Mouse (Mus musculus) skeletal muscle tissue, adult 2 months (tissue): ENCODE data around the gene Bicdl1.

Experiments used
- DNase-seq: peaks from one replicate; pipeline ENCODE4 v3.0.0-alpha.2; 2012; ENCODE audit warnings: low read depth, low spot score

The Bicdl1 gene

DNA sequence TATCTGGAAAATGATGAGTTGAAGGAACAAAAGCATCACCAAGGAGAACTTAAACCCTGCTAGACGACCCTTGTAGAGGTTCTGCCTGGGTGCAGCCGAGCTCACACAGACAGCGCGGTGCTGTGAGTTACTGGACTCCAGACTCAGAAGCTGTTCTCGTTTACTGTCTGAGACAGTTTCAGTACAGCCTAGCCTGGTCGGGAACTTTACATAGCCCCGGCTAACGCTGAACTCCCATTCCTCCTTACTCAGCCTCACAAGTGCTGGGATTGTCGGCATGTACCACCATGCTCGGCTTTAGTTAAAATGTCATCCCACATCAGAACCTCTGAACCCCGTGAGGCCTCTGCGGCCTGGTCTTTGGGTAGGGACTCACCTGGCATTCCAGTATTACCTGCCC lies 62.4 kb downstream of the Bicdl1 start:
- no peak for DNase-seq

DNA sequence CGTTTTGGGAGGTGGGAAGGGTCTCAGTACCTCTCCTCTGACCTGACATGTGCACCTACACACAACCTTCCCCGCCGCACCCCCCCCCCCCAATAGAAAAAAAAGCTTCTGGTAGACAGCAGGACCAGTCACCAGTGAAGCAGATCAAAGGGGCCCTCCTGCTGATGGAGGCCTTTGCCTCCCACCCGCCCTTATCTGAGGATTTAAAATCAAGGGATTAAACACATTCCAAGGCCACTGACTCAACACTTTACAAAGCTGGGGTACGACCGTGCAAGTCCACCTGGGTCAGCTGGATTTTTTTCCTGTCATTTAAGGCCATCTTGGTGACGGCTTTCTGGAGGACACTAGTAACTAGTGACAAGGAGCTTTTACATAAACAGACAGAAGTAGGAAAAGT lies 63.5 kb downstream of the Bicdl1 start:
- no peak for DNase-seq

DNA sequence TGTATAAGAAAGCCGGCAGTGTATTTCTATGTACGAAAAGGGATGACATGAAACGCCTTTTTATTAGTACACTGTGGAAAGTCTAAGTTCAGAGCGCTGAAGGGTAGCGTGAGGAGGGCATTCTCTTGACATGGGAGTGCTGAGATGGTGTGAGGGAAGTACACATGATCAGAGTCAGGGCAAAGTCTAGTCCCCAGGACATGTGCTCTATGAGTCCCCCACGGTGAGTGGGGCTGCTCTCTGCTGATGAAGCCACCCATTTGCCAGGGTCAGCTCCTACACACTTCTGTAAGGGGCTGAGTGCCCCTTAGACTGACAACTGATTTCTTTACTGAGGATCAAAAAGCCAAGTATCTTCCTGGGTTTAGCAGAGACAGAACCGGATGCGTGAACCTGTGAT lies 64.2 kb downstream of the Bicdl1 start:
- no peak for DNase-seq

DNA sequence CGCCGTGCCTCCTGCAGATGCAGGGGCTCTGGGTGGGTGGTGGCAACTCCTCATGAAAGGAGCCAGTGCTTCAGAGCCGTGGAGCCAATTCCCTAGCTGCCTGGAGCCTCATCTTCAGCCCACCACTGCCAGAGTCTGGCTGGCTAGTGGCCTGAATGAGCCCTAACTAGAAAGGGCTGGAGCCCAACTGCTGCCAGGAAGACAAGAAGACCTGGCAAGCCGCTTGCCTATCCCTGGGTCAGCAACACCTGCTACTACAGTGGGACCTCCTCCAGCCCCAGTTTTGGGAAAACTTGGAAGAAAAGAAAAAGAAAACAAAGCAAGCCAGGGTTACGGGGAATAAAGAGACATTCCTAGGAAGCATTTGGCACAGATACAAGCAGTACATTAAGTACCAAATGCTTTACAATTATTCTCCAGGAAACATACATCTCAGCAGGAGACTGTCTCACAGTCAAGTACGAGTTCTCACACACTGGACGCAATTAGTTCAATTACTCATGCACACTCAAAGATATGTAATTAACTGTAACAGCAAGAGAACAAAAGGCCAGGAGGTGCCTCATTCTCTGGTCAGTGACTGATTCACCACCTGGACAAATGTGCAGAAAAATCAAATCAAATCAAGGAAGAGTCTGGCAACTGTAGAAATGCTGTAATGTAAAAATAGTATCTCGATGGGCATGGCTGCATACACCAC lies 64.9 kb downstream of the Bicdl1 start:
- no peak for DNase-seq

DNA sequence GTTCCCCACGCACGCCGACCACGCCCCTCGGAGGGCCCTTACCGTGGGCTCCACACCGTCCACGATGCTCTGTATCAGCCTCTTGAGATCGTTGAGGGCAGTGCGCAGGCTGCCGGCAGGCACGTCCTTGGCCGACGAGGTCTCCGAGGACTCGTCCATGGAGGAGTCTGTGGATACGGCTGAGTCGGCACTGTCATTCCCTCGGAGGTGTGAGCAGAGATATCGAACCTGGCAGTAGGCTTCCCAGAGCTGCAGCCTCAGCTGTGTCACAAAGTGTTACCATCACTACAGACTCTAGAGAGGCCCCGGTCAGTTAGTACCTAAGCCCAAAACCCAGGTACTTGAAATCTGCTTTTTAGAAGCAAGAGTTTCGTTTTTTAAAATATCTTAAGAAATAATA lies 68.8 kb downstream of the Bicdl1 start:
- no peak for DNase-seq

DNA sequence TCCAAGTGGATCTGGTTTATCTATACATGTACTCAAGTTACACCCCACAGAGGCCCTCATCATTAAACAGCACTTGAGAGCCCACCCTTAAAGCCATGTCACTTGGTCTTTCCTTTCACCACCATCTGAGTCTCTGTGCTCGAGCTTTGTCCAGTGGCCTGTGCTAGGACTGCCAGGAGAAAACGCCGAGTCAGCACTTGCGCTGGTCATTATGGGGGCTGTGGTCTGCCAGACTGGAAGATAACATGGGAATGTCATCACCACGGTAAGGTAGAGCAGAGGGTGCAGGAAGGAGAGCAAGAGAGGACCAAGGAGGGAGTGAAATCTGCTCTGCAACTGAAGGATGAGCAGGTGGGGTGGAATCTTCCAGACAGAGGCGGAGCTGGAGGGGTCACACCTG lies 73.1 kb downstream of the Bicdl1 start:
- DNase-seq: no peak

DNA sequence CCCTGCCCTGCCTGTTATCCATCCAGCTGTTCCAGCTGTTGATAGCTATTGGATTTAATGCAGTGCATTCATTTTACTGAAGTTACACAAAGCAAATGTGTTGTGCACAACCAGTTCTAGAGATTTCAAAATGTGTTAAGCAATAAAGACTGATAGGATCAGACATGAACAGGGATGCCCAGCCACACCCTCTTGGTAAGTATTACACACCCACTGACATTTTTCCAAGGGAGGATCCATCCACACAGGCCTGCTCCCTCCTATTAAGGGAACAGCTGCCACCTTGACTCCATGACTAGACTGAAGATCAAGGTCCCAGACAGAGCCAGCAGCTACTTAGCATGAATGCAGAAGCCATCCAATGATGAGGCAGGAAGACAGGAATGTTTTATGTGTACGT lies 74.2 kb downstream of the Bicdl1 start:
- no peak for DNase-seq

DNA sequence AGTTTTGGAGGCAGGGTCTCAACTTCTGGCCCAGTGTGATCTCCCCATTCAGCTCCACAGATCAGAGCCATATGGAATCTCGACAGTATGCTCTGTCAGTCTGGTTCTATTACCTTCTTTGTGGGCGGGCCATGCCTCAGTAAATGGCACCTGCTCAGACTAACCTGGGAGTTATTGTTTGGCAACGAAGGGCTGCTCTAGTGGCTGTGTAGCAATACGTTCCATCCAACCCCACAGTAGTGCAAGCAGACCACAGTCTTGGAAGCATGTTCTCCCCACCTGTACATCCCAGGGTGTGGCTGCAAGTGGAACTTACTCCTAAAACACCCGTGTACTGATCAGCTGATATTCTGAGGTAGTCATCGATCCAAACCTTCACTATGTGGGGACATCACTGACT lies 74.7 kb downstream of the Bicdl1 start:
- DNase-seq: no peak

DNA sequence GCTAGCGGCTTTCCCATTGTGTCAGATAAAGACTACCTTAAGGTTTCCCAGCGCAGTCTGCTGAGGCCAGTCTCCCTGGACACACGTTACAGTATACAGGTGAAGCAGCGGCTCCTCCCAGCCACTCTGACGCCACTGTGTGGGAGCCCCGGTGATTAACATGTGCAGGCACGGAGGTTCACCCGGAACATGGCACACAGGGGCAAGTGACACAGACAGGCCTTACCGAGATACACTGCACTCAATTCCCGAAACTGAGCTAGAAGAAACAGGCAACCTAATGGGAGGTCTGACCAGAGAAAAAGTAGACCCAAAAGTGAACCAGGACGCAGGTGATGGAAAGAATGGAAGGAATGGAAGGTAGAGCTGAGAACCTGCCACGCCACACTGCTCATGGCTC lies 77.6 kb downstream of the Bicdl1 start:
- DNase-seq: no peak

DNA sequence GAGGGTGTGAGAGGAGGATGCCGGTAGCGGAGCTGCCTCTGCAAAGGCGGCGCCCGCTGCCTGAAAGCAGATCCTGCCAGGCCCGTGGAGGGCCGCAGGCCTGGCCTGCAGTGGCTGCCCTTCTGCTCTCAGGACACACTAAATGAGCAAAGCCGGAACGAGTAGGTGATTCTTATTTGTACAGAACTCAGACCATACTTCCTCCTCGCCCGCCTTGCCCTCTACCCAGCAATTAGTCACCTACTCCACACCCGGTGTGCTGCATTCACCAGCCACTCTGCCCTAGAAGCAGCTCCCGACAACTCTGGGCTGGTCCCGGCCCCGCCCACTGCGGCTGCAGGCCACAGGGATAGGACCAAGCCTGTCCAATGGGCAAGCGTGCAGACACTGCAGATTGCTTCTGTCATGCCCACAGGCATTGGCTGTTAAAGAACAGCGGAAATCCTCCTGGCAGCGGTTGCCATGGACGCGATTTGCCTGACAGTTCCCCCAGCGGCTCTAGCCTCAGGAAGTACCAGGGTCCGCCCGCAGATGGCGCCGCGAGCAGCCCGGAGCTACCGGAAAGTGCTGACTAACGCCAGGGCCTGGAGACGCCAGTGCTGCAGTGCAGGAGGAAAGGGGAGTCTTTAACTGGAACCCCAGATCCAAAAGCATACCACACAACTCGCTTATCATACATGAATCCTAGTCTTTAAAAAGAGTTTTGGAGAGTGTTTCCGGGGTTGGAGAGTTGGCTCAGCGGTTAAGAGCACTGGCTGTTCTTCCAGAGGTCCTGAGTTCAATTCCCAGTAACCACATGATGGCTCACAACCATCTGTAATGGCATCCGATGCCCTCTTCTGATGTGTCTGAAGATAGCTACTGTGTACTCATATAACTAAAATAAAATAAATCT lies 78.5 kb downstream of the Bicdl1 start:
- DNase-seq: peak; percentile 99

DNA sequence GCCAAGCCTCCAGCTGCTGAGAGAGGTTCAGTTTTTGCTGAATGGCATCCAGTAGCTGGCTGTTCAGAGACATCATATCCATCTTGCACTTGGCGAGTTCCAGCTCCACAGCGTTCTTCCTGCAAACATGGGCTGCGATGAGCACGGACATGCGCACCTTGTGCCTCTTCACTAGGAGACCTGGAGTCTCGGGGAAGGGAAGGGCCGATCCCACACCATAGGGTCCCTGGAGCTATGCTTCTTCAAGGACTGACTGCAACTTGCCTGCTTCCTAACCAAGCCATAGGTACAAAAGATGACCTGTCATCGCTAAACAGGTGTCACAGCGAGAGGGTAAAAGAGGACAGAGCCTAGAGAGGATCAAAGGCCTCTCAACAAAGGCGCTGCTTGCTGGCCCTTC lies 79.6 kb downstream of the Bicdl1 start:
- no peak for DNase-seq

DNA sequence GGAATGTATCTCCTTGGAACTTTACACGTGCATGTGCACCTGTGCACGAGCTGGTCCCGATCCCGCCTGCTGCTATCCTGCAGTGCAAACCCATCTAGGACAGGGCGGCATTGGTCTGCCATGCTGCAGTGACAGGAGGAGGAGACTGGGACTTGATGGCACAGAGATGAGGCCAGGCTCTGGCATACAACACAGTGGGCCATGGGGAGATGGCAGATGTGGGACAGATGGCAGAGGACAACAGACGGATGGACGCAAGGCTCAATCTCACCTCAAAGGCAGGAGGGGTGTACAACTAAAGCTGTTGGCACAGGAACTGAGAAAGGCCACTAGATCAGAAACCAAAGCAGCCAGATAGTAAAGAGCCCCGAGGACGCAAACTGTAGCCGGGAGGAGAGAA lies 80.5 kb downstream of the Bicdl1 start:
- no peak for DNase-seq

DNA sequence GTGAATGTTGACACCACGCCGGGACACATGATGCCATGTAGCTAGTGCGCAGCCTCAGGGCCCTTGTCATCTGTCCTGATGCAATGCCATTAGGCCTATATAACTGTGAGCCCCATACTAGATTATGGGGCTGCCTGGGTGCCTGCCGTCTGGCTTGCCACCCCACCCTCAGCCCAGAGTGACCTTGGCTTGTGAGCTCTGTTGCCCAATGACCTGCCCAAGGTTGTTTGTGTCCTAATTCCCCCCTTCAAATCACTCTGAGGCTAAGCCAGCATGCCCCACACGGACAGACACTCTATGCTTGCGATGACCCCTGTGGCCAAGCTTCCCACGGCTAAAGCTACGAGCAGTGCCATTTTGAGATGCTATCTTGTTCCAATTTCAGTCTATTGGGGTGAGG lies 81.7 kb downstream of the Bicdl1 start:
- DNase-seq: no peak

DNA sequence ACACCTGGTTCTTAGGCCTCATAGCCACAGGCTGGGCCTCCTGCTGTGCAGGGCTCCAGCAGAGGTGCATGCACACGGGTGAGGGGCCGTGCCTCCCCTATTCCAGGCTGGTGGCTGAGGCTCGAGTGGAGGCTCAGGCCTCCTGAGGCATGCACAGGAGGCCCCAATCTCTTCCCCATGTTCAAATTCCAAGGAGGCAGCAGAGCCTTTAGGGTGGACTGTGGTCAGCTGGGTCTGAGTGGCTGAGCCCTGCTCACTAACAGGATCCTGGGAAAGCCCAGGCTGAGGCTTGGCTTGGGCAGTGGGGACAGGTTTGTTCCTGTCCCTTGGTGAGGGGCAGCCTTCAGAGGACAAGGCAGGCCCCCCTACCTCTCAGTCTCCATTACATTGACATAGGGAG lies 82.5 kb downstream of the Bicdl1 start:
- no peak for DNase-seq

DNA sequence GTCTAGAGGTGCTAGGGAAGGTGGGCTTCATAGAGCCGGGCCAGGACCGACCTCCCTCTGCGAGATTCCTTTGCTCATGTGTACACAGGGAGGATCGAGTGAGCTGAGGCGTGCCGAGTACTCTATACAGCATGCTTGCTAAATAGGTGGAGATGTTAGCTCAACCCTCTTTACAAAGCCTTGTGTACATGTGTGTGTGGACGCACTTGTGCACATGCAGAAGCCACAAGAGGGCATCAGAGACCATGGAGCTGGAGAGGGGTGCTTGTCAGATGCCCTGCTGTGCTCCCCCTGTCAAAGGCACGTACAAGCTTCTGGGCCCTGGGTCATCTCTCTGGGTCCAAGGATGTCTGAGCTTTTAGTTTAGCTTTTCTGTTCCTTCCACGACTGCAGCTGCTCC lies 87.2 kb downstream of the Bicdl1 start:
- DNase-seq: no peak

DNA sequence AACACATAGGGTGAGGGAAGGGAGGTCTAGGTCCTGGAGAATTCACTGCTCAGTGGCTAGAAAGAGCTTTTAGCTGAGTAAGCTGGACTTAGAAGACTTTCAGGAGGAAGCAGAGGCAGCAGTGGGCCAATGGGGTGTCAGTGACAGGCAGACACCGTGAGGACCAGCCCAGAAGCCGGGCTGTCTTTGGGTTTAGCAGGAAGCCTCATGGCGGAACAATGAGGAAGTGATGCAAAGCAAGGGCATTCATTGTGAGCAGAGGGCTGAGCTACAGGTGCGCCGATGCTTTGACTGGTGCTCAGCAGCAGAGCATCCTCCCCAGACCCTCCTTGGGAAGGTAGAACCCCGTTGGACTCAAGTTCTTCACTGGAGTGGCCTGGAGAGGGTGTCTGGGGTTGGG lies 95.9 kb downstream of the Bicdl1 start:
- DNase-seq: no peak

DNA sequence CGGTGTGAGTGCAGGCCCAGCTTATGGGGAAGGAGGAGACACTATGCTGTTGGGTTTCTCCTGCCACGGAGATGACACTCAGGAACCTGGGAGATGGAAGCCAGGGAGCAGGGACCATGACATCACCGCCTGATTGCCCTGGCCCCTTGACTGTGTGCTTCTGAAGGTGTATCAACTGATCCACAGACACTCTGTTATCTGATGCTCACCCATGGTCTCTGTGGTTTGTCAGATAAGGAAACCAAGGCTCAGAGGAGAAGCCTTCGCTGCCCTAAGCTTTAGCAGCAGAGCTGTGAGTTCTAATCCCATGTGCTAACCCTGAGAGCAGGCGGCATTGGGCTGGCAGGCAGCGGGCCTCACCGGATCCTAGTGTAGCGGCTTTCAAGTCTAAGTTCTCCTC lies 97.4 kb downstream of the Bicdl1 start:
- DNase-seq: no peak

DNA sequence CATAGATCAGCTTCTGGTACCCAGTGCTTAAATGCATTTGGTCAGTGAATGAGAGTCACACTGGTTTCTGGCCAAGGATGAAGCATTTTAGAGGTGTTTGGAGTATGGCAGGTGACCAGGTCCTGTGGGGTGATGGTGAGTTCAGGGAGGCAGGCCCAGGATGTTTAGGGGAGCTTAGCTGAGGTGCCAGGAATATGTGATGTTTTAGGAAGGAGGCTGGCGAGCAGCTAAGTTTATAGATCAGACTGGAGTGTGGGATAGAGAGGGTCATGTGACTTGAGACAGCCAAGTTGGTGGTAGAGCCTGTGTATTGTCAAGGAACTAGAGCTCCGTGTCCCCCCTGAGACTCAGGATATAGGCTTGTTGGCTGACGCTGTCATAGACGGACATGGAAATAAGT lies 98.4 kb downstream of the Bicdl1 start:
- no peak for DNase-seq

DNA sequence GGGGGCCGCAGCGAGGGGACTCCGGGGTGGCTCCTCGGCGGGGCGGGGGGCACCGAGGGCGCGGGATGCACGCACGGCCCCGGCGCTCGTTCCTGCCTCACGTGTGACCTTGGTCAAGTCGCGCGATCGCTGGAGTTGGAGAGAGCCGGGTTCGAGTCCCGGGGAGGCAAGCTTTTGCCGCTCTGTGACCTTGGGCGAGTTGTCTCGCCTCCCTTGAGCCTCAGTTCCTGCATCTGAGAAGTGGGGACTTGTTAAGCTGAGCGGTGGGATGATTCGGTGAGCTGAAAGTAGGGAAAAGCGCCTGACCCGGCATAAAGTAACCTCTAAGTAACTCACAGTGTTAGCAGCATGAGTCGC lies 99.1 kb downstream of the Bicdl1 start:
- no peak for DNase-seq

DNA sequence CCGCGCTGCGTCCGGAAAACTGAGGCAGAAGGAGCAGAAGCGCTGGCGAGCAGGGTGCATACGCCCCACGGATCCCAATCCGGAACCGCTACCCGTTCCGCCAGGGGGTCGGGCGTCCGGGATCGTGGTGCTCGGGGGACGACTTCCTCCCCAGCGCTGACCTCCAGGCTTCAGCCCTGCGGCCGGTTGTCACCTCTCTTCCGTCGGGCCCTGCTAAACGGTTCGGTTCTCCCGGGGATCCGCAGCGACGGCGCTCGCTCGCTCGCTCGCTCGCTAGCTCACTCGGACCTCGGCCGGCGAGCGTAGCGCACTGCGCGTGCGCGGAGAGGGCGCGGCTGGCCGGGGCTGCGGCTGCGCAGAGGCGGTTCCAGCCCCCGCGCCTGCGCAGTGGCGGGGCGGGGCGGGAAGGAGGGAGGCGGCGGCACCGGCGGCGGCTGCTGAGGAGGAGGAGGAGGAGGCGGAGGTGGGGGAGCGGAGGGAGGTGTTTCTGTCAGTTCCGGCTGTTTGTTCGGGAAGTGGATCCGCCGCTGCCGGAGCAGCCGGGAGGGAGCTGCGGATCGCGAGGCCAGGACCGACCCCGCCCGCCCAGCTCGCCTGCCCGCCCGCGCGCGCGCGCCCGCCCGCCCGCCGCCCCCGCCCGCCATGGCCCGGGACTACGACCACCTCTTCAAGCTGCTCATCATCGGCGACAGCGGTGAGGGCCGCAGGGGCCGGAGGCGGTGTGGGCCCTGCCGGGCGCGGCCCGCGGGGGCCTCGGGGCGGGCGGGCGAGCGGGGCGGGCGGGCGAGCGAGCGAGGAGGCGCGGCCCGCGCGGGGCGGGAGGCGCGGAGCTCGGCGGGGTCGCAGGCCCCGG lies 99.7 kb downstream of the Bicdl1 start, which contains the start of gene Rab35:
TSS of gene Rab35 (plus strand) at position 404 of the 853 bp plus-strand sequence.
- peak; percentile 91 for DNase-seq

DNA sequence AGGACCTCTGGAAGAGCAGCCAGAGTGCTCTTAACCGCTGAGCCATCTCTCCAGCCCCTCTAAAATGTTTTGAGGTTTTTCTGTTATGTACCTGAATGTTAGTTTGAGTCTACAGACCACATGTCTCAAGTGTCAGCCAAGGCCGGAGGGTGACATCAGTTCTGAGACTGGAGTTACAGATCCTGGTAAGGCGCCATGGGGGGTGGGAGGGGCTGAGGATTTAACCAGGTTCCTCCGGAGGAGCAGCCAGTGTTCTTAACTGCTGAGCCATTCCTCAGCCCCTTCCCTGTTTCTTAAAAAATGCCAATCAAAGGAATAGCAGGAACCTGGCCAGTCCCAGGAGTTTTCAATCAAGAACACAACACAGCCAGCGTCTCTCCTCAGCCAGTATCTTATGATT lies 101.1 kb downstream of the Bicdl1 start:
- no peak for DNase-seq

DNA sequence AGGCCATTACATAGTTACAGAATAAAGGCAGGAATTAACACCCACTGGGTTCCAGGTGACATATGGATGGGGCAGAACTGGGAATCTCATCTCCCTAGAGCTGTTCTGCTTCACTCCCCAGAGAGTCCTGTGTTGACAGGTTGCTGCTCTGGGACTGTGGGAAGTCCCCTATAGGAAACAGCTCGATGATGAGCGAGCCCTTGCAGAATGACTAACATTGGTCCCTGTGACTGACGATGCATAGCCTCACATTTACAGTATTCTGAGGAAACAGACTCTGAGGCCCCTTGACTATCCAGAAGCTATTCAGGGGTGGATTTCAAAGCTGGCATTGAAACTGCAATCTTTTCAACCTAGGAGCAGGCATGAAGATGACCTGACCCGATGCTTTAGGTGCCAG lies 101.7 kb downstream of the Bicdl1 start:
- no peak for DNase-seq
